Mouse (Mus musculus): ENCODE data around the gene Olfr1218.

GRCm38 (mm10) chr2:89083413-89083812 is 22.4 kb upstream of the Olfr1218 start, which contains the start of gene Olfr1219:
- TF ChIP-seq POLR2A (IDR thresholded peaks at IDR 0.05; ENCODE audit: borderline replicate concordance, insufficient read depth, low read length) = no peak
- TF ChIP-seq CTCF (IDR thresholded peaks at IDR 0.05; ENCODE audit: borderline replicate concordance, insufficient read depth, low read depth, low read length) = no peak

Data from cerebellum, adult 2 months (tissue).